Mouse (Mus musculus) bone marrow, adult 2 months (tissue): ENCODE measurements around the gene 4930430A15Rik.

Experiments
- CTCF ChIP-seq: fragments of 200-500 bp; IDR thresholded peaks from 2 replicates; pipeline ENCODE4 v1.5.1; 2011; ENCODE audit warnings: low read length, control low read depth; ENCODE audit not compliant: control insufficient read depth, insufficient read depth
- POLR2A ChIP-seq: fragments of 200-500 bp; IDR thresholded peaks from 2 replicates; pipeline ENCODE4 v1.6.1; 2011; ENCODE audit warnings: low read depth, mild to moderate bottlenecking, control low read depth, low read length, borderline replicate concordance; ENCODE audit not compliant: control insufficient read depth

DNA sequence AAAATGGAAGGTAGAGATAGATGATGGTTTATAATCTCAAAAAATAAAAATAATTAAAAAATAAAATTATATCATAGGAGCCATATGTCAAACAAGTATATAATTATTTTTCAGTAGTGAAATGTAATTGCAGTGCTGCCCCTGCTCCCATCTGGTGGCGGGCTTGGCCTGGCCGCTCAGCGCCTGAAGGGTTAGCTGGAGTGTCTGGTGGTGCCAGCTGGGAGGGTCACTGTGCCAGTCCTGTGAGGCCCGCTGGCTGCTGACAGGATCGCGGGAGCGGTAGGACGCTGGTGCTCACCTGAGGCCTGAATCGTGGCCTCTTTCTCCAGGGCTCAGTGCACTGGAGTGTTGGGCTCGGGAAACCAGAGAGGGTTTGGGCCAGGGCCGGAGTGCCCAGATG lies 47.3 kb downstream of the 4930430A15Rik start:
- TF ChIP-seq CTCF (no peak), POLR2A (no peak)
